Mouse (Mus musculus) kidney, adult 2 months (tissue): ENCODE measurements around the gene Ewsr1.

Experiments
- CTCF ChIP-seq: fragments of 200-500 bp; conservative IDR thresholded peaks from 2 replicates; pipeline ENCODE4 v1.5.1; 2011; ENCODE audit warnings: low read depth, mild to moderate bottlenecking, control low read depth, low read length, moderate library complexity, mixed read lengths; ENCODE audit not compliant: insufficient read depth, insufficient read length
- POLR2A ChIP-seq: fragments of 200-500 bp; IDR thresholded peaks from one replicate; pipeline ENCODE4 v1.6.1; 2011; ENCODE audit warnings: low read depth, low read length, control low read depth

DNA sequence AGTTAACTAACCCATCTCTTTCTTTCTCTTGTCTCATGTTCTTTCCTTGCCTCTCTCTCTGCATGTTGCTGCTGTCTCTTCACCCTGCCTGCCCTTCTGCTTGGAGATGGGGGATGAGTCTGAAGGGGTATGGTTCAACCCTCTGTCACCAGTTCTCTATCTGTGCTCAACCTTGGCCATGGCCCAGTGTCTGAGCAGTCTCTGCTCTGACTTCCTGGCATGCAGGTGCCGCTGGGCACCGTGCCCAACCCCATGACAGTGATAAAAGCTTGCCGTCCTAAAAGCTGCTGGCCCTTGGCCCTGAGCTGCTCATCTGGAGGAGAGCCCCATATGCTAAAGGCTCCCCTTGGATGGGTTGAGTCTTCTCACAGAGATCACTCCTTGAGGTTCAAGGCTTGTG, 65.9 kb downstream of the Ewsr1 start:
- TF ChIP-seq POLR2A: no peak
- TF ChIP-seq CTCF: no peak
